Mouse (Mus musculus) layer of hippocampus, adult 9-11 months (tissue): ENCODE data around the gene Zfp988.
"Not testable (repeated sequence)": the region's sequence is repeated elsewhere in the genome, so short reads cannot be mapped to it uniquely, and the experiment has no call there.

ENCODE experiments used
- DNase-seq: peaks from one replicate; pipeline ENCODE4 v3.0.0; 2022

Zfp988 gene

DNA sequence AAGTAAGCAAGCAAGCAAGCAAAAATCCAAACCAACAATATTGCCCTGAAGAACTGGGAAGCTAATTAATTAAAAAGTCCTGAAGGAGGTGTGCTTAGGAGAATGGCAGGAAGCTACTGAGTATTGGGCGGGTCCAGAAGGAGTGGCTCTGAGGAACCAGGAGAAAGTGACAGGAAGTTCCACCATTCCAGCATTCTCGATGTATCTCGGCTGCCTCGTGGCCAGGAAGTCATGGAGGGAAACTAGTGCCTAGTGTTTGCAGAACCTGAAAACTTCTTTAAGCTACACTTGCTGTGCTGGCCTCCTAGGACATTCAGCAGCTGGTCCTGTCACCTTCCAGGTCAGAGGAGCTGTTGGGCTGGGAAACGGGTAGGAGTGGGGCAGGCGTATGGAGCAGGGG is at the start of gene Zfp988:
TSS of gene Zfp988 (plus strand) at position 239 of the 400 bp plus-strand sequence.
- not testable (repeated sequence) for DNase-seq

DNA sequence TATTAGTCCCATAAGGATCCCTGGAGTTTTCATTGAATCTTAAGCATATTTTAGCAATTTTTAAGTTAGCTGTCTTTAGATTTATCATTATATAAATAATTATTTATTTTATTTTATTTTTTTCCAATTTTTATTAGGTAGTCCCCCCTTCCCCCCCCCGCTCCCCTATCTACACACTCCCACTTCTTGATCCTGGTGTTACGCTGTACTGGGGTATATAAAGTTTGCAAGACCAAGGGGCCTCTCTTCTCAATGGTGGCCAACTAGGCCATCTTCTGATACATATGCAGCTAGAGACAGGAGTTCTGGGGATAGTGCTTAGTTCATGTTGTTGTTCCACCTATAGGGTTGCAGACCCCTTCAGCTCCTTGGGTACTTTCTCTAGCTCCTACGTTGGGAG is 42.8 kb upstream of the Zfp988 start:
- DNase-seq: not testable (repeated sequence)

DNA sequence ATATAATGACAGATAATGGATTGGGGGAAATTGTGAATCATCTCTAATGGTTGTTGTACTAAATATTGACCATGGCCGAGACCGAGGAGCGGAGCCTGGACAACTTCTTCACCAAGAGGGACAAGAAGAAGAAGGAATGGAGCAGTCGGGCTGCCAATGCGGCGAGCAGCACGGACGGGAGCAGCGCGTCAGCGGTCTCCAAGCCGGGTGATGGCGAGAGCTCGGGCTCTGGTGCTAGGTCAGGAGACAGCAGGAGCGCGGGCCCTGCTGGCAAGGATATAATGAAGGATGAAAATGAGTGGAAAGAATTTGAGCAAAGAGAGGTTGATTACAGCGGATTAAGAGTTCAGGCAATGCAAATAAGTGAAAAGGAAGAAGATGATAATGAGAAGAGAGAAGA is 38.2 kb upstream of the Zfp988 start:
- not testable (repeated sequence) for DNase-seq

DNA sequence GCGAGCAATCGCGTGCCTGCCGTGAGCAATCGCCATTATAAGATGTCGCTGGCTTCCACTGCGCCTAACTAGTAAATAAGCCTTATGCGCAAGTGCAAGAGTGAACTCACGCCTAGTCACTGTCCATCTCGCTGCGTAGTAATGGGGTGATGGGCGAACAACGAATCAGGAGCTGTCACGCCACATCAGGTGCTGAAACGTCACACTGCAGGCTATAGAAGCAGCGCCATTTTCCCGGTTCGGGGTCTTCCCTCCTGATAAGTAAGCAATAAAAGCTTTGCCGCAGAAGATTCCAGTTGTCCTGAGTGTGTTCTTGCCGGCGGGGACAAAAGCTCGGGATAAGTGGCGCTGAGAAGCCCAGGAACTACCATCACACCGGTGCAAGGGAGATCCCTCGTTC is 36.7 kb upstream of the Zfp988 start:
- DNase-seq: not testable (repeated sequence)

DNA sequence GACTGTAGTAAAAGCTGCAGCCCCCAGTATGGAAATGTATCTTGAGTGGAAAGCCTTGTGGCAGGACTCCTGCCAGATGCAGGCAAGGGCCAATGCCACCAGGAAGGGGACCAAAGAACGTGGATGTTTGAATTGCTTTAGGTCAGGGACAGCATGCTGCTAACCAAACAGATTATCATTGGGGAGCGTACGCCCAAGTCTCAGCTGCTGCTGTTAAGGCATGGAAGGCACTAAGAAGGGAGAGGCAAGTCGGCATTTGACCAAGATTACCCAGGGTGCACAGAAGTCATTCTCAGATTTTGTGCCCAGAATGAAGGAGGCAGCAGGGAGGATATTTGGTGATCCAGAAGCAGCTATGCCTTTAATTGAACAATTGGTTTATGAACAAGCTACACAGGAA is 35.4 kb upstream of the Zfp988 start:
- DNase-seq: not testable (repeated sequence)

DNA sequence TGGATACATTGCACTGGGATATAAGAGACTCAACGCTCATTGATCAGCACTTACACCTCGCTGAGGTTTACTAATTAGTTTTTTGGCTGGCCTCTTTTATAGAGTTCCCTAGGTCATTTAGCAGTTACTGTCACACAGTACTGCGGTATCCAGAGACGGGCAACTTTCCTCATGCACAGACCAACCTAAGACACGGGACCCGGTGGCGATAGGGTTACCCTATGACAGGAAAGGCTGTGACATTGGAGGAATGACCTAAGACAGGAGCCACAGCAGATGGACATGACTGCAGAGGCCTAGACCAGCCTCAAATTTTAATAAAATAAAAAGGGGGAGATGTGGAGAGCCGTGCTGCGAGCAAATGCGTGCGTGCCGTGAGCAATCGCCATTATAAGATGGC is 33.9 kb upstream of the Zfp988 start:
- DNase-seq: not testable (repeated sequence)

DNA sequence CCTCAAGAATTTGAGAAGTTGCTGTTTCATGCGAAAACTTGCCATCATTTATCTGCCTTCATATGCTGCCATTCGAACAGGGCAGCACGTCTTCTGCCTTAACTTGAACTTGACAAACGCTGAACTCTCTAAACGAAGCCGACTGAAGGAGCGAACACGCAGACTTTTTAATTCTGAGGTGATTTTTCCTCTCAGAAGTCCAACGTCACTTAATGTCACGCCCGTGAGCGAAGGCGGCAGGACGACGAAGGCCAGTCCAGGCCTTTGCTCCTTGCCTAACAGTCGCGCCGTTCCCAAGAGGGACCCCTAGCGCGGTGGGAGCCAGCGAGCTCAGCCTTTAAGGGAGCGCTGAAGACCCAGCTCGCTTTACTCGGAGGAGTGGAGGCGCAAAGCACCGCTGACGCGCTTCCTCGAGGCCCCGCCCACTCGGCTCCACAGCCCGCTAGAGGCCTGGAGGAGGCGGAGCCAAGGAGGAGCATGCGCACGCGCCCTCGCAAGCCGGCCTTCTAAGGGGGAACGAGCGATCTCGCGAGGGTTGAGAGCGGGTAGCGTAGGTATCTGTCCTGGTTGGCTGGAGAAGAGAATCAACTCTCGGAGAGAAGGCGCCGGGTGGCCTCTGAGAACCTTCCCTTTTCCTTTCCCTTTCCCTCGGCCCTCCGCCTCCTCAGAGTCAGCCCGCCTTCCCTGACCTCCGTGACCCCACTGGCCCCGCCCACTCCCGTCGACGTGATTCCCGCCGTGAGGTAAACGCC is 30.3 kb upstream of the Zfp988 start:
- DNase-seq: not testable (repeated sequence)

DNA sequence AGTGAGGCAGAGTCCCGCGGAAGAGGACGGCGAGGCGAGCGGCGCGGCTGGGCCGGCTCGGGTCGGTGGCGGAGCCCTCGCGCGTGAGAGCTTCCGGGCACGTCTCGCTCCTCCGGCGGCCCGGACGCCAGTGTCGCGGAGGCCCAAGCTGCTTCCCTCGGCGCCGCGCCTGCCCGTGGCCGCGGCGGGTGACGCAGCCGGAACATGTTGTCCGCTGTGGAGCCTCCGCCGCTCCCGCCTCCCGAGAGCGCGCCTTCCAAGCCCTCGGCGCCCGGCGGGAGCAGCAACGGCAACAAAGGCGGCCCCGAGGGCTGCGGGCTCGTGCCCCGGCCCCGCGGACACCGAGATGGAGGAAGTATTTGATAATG is 29.7 kb upstream of the Zfp988 start:
- DNase-seq: not testable (repeated sequence)

DNA sequence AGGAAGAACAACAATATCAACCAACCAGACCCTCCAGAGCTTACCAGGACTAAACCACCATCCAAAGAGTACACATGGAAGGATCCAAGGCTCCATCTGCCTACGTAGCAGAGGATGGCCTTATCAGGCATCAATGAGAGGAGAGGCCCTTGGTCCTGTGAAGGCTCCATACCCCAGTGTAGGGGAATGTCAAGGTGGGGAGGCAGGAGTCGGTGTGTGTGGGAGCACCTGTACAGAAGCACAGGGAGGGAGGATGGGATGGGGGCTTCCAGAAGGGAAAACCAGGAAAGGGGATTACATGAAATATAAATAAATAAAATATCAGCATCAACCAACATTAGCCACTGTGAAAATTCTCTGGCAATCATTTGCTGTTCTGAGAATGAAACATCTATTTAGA is 25.1 kb upstream of the Zfp988 start:
- not testable (repeated sequence) for DNase-seq

DNA sequence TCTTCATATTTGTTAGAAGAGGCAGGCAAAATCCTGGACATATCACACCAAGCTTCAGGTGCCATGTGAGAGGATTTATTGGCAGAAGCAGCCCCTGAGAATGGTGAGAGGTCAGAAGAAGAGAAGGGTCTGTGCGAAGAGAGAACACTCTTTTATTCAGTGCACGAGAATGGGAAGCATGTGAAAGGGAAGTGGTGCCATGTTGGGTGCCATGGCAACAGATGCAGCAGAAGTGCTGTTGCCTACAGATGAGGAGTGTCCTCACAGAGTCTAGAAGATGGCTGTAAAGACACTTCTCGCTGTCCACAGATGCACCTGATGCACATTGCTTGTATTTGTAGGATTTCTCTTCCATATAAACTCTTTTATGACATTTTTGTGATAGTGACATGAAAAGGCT is 6.9 kb upstream of the Zfp988 start:
- not testable (repeated sequence) for DNase-seq

DNA sequence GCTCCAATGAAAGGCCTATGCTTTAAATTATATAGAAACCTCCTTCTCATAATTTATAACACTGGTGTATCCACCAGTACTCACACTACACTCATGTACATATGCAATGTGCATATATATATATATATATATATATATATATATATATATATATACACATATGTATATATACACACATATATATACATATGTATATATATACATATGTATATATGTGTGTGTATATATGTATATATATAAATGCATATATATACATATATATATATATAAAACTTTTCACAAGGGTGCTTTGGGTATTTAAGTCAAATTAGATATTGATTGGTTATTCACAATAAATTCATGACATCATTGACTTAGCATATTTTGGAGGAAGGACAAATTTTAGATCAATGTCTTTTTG is 3.1 kb upstream of the Zfp988 start:
- not testable (repeated sequence) for DNase-seq

DNA sequence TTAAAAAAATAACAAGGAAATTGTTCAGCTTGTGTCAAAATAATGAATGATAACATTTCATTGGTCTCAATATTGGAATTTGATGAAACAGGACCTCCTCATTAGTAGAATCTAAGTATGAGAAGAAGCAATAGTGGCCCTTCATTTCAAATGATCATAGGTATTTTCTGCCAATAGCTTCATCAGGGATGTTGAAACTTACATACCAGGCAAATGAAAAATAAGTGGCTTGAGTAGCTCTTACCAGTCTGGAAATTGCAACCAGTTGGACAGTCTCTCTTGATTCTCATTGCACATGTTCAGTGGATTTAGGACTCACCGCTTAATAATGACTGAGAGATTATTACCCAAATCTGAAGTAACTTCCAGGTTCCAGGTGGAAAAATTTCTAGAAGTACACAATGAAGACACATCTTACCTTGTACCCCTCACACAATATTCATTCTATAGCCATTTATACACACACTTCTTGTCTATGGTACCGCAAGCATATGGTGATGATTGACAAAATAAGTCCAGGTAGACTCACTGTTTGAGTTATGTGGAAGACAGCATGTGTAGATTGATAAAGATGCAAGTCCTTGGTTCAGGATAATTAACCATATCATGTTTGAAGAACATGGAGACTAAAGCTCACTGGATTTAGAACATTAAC is 29.7 kb downstream of the Zfp988 start:
- not testable (repeated sequence) for DNase-seq

DNA sequence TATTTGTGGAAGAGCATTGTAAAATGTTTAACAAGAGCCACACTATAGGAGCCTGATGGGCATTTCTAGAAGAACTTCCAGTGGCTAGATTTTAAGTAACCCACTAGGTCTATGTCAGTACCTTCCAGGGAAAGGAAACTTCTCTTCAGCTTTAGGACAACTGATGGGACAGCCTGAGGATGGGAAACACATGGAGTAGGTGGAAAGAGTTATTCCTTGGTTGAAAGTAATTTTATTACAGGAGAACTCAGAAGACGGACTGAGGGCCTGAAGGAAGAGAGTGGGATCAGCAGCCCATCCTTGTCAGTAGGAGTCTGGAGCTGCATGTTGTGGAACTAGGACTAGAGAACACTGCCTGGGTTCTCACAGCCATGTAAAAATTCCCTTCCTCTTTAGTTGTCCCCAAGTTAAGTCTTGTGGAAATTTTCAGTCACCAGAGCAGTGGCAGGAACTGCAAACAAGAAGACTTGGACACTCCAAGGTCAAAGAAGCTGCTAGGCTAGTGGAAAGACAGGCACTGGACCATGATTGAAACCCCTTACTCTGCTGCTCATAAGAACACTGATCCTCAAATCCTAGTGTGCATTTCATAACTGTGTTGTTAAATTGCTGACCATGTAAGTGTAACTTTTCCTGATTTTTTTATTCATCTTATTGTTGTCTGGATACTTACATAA is 30.4 kb downstream of the Zfp988 start:
- DNase-seq: not testable (repeated sequence)

DNA sequence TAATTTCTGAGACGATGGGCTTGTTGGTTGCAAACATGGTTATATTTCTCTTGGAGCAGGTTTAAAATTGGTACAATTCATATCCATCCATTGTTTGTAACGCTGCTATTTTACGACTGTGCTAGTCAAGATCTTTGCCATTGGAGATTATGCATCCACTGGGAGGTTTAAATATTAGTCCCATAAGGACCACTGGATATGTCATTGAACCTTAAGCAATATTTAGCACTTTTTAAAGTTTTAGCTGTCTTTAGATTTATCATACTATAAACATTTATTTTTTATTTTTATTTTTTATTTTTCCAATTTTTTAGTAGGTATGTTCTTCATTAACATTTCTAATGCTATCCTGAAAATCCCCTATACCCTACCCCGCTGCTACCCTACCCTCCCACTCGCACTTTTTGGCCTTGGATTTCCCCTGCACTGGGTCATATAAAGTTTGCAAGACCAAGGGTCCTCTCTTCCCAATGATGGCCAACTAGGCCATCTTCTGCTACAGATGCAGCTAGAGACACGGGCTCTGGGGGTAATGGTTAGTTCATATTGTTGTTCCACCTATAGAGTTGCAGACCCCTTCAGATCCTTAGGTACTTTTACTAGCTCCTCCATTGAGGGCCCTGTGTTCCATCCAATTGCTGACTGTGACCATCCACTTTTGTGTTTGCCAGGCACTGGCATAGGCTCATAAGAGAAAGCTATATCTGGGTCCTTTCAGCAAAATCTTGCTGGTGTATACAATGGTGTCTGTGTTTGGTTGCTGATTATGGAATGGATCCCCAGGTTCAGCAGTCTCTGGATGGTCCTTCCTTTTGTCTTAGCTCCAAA is 31.1 kb downstream of the Zfp988 start:
- not testable (repeated sequence) for DNase-seq

DNA sequence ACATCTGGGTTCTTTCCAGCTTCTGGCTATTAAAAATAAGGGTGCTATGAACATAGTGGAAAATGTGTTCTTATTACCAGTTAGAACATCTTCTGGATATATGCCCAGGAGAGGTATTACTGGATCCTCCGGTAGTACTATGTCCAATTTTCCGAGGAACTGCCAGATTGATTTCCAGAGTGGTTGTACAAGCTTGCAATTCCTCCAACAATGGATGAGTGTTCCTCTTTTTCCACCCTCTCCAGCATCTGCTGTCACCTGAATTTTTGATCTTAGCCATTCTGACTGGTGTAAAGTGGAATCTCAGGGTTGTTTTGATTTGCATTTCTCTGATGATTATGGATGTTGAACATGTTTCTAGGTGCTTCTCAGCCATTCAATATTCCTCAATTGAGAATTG is 32.0 kb downstream of the Zfp988 start:
- DNase-seq: not testable (repeated sequence)

DNA sequence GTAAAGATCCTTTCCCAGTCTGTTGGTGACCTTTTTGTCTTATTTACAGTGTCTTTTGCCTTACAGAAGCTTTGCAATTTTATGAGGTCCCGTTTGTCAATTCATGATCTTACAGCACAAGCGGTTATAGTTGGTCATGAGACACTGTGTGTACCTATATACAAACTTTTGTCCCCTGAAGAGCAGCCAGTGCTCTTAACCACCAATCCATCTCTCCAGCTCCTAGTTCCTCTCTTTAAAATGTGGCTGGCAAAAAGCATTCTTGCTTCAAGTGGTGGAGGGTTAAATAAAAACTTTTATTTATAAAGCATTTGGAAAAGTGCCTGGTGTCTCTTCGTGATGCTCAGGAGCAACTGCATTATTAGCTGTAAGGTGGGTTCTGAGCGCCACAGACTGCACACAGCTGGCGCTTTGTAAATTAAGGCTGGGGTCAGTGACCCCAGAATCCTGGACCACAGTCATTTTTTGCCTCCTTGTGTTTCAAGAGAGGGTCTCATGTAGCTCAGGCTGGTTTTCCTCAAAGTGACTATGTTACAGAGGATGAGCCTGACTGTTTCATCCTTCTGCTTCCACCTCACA is 32.6 kb downstream of the Zfp988 start:
- no peak for DNase-seq

DNA sequence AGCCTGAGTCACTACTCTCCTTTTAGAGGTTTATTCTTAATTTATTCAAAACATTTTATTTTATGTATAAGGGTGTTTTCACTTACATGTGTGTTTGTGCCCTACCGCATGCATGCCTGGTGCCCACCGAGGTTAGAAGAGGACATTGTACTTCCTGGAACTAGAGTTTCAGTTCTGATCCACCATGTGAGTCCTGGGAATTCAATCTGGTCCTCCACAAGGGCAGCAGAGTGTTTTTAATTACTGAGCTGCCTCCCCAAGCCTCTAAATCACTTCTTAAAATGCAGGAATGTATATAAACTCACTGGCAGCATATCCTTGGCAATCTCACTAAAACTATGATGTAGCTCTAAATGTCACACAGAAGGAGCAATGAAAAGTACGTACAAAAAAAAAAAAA is 33.2 kb downstream of the Zfp988 start:
- not testable (repeated sequence) for DNase-seq

DNA sequence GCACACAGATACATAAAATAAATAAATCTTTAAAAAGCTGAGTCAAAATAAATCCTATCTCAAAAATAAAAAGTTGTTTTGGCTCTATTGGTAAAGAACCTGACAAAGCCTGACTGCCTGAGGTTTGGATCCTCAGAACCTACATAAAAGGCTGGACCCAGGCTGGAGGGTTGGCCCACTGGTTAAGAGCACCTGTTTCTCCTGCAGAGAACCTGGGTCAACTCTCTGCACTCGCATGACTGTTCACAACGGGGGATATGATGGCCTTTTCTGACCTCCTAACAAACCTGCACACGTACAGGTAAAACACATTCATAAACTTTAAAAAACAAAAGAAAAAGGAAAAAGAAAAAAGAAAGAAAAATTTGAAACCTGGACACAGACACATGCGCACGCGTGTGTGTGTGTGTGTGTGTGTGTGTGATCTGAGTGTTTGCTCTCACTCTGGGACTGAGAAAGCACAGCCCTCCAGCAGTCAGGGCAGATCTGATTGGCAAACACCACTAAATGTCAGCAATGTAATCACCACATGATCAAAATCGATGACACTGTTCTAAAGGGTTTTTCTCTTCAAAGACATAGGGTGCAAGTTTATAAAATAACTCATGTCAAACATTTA is 34.2 kb downstream of the Zfp988 start:
- not testable (repeated sequence) for DNase-seq

DNA sequence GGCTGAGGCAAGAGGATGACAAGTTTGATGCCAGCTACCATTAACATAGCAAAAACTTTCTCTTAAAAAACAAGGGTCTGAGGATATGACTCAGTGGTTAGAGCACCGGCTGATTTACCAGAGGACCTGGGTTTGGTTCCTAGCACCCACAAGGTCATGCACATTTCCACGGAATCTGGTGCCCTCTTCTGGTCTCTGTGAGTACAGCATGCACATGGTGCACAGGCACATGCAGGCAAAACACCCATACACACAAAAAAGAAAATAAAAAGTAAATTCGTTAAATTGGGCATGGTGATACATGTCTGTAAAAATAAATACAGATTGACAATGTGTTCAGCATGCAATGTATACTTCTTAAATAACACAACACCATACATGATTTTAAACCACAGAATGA is 34.8 kb downstream of the Zfp988 start:
- DNase-seq: not testable (repeated sequence)

DNA sequence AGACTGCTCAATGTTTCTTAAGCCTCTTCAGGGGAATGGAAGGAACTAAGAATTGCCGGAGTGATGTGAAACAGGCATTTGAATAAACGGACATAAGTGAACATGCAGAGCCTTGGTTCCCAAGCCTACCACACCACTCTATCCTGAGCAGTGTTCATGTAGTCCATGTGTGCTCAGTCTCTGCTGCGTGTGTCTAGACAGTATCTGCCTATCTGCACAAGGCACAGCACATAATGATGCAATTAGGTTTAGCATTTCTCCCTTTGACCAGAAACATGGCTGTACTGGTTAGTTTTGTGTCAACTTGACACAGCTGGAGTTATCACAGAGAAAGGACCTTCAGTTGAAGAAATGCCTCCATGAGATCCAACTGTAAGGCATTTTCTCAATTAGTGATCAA is 35.4 kb downstream of the Zfp988 start:
- DNase-seq: not testable (repeated sequence)

DNA sequence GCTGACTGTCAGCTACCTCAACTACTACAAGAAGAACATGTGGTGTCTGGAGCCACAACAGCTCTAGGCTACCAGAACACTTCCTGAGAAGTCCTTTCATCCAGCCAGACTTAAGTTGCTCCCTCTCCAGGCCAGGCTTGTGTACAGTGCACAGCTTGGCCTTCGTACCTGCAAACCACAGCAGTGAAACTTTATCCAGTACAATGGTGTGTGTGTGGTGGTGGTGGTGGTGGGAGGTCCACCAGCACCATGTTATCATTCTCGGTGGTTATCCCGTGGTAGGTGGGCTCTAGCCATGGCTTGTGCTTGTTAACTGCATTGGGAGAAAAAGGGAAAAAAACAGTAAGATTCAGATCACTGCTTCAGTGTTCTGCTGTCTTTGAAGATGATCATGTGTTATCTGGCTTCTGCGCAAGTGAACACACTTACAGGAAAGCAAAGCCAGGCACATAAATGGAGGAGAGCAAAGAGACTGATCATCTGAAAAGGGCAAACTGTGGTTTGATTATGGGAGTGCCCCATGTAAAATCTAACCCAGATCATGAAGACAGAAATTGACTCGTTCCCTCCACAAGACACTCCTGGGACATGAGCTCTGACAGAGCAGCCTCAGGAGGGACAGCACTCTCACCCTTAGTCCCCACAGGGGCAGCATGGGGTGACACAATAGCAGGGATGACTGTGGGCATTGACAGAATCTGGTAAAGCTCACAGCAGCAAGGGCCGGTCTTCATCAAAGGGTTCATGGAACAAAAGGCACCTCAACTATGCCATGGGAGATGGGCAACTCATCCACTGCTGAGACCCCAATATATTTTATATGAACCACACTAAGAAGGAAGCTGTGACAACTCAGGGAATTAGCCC is 37.8 kb downstream of the Zfp988 start:
- DNase-seq: not testable (repeated sequence)
